Mouse (Mus musculus) ES-Bruce4 (cell line): ENCODE measurements around the gene Kif2c. TPM values are rescaled to one million over a fixed set of nuclear protein-coding genes. Genes with fewer than 3 reads are reported as not detected.

Source experiments
- H3K27ac ChIP-seq: 2 replicates; pipeline ENCODE4 v1.5.1; 2012; ENCODE audit warnings: low read length, inconsistent platforms; ENCODE audit not compliant: insufficient read depth
- H3K27me3 ChIP-seq: 2 replicates; pipeline ENCODE4 v1.6.1; 2012; ENCODE audit warnings: mild to moderate bottlenecking, low read length, inconsistent platforms; ENCODE audit not compliant: control insufficient read depth, poor library complexity, insufficient read depth, severe bottlenecking
- H3K36me3 ChIP-seq: 2 replicates; pipeline ENCODE4 v1.6.1; 2012; ENCODE audit warnings: inconsistent platforms, mild to moderate bottlenecking, low read length, moderate library complexity; ENCODE audit not compliant: control insufficient read depth, poor library complexity, insufficient read depth, severe bottlenecking
- H3K4me1 ChIP-seq: one replicate; pipeline ENCODE4 v1.8.1; 2011; ENCODE audit warnings: low read length; ENCODE audit not compliant: control insufficient read depth, insufficient read depth
- H3K4me3 ChIP-seq: 2 replicates; pipeline ENCODE4 v1.5.1; 2011; ENCODE audit warnings: low read depth, mild to moderate bottlenecking, low read length
- H3K9ac ChIP-seq: 2 replicates; pipeline ENCODE4 v1.6.1; 2012; ENCODE audit warnings: low read depth, mild to moderate bottlenecking, inconsistent platforms; ENCODE audit not compliant: poor library complexity, severe bottlenecking
- H3K9me3 ChIP-seq: replicated peaks from 2 replicates; pipeline ENCODE4 v1.6.1; 2012; ENCODE audit warnings: mild to moderate bottlenecking, low read length, inconsistent platforms; ENCODE audit not compliant: control insufficient read depth, poor library complexity, insufficient read depth, severe bottlenecking
- CTCF ChIP-seq: IDR thresholded peaks from one replicate; pipeline ENCODE4 v1.8.1; 2011; ENCODE audit warnings: low read depth, low read length
- EP300 ChIP-seq: IDR thresholded peaks from 2 replicates; pipeline ENCODE4 v1.6.1; 2011; ENCODE audit warnings: low read depth, low read length; ENCODE audit not compliant: insufficient read depth
- POLR2A ChIP-seq: IDR thresholded peaks from one replicate; pipeline ENCODE4 v1.8.1; 2011; ENCODE audit warnings: low read length; ENCODE audit not compliant: insufficient read depth
- polyA plus RNA-seq: library from polyadenylated mRNA; stranded (reverse); fragments of >200 nt; gene quantifications from 2 replicates; pipeline ENCODE4 v1.2.4, GENCODE M21; 2011; ENCODE audit warnings: low read depth; ENCODE audit not compliant: missing spikeins, insufficient read depth, insufficient read length

Gene Kif2c
- polyA plus RNA-seq, 1 experiment = 109 TPM

GRCm38 (mm10) chr4:117161183-117161582 lies 21.3 kb downstream of the Kif2c start:
- Histone ChIP-seq H3K4me3 (no peak overlapping the region), H3K9ac (no peak overlapping the region), H3K27me3 (no peaks in the 10 kb centered on the region), H3K4me1 (no peaks in the 10 kb centered on the region), H3K9me3 (no peaks in the 10 kb centered on the region), H3K27ac (no peak overlapping the region), H3K36me3 (peaks cover 40% of the 10 kb centered on the region)
- TF ChIP-seq CTCF = no peak
- TF ChIP-seq EP300 = no peak
- TF ChIP-seq POLR2A = no peak

GRCm38 (mm10) chr4:117159666-117160065 lies 22.8 kb downstream of the Kif2c start:
- Histone ChIP-seq H3K4me3 (no peak overlapping the region), H3K36me3 (peaks cover 37% of the 10 kb centered on the region), H3K9ac (no peak overlapping the region), H3K9me3 (no peaks in the 10 kb centered on the region), H3K4me1 (no peaks in the 10 kb centered on the region), H3K27ac (no peak overlapping the region), H3K27me3 (no peaks in the 10 kb centered on the region)
- TF ChIP-seq CTCF (no peak), POLR2A (no peak), EP300 (no peak)

GRCm38 (mm10) chr4:117156372-117156771 lies 26.1 kb downstream of the Kif2c start:
- H3K9ac ChIP-seq = peak overlapping the region; percentile 47; the same call in 1 of the 2 replicates
- no peaks in the 10 kb centered on the region for H3K4me1 ChIP-seq
- H3K27me3 ChIP-seq = no peaks in the 10 kb centered on the region
- H3K4me3 ChIP-seq = 0 out of 2 replicates have a peak overlapping the region, but pooled peaks have one; percentile 15
- no peaks in the 10 kb centered on the region for H3K9me3 ChIP-seq
- TF ChIP-seq EP300 (no peak), CTCF (no peak), POLR2A (no peak)
- H3K27ac ChIP-seq = peak overlapping the region; percentile 76
- H3K36me3 ChIP-seq = peaks cover 45% of the 10 kb centered on the region

- no peaks in the 10 kb centered on the region for H3K4me1 ChIP-seq
- peaks cover 45% of the 10 kb centered on the region for H3K36me3 ChIP-seq
- peak within 1 kb of the TSS; percentile 86 for H3K27ac ChIP-seq
- H3K9me3 ChIP-seq = no peaks in the 10 kb centered on the region
- no peaks in the 10 kb centered on the region for H3K27me3 ChIP-seq
- peak within 1 kb of the TSS; percentile 99 for H3K4me3 ChIP-seq
- peak within 1 kb of the TSS; percentile 96 for H3K9ac ChIP-seq
- TF ChIP-seq EP300 (0 out of 2 replicates have a peak, but pooled peaks have one; percentile 50), POLR2A (peak; percentile 81), CTCF (no peak)
These were observed 26.6 kb downstream of the Kif2c start, which contains the start of gene Rps8 for GRCm38 (mm10) chr4:117155792-117156355. Rps8 (minus strand) TSS chr4:117156243.

- Histone ChIP-seq H3K9me3 (no peaks in the 10 kb centered on the region), H3K36me3 (peaks cover 52% of the 10 kb centered on the region), H3K27me3 (no peaks in the 10 kb centered on the region)
These were observed 27.2 kb downstream of the Kif2c start for GRCm38 (mm10) chr4:117155020-117155791.

GRCm38 (mm10) chr4:117152714-117153113 lies 29.7 kb downstream of the Kif2c start:
- Histone ChIP-seq H3K4me3 (peak overlapping the region; percentile 99), H3K4me1 (no peaks in the 10 kb centered on the region), H3K9me3 (no peaks in the 10 kb centered on the region), H3K36me3 (peaks cover 57% of the 10 kb centered on the region), H3K27me3 (no peaks in the 10 kb centered on the region), H3K9ac (peak overlapping the region; percentile 96), H3K27ac (peak overlapping the region; percentile 94)
- no peak for TF ChIP-seq POLR2A
- peak; percentile 91 for TF ChIP-seq EP300

More at GRCm38 (mm10) chr4:117155020-117155791, 27.2 kb downstream of the Kif2c start:
- TF ChIP-seq EP300 = no peak
- no peak for TF ChIP-seq CTCF
- no peak for TF ChIP-seq POLR2A
- Histone ChIP-seq H3K9ac (peak overlapping the region; percentile 96), H3K4me1 (no peaks in the 10 kb centered on the region), H3K27ac (peak overlapping the region; percentile 86), H3K4me3 (peak overlapping the region; percentile 99)
